Mouse (Mus musculus): ENCODE measurements around the gene Olfr1423.
"Not testable (repeated sequence)": the region's sequence is repeated elsewhere in the genome, so short reads cannot be mapped to it uniquely, and the experiment has no call there.

Olfr1423 gene

GRCm38 (mm10) chr19:12041217-12041616, at the start of gene Olfr1423:
Olfr1423 (minus strand) TSS chr19:12041317.
- no peak for DNase-seq (ENCODE audit: low read depth, low spot score)

GRCm38 (mm10) chr19:12077631-12078030, 36.5 kb upstream of the Olfr1423 start, which contains the start of gene Olfr1425:
Olfr1425 (minus strand) TSS chr19:12077731.
- not testable (repeated sequence) for DNase-seq (ENCODE audit: low read depth, low spot score)

GRCm38 (mm10) chr19:12069546-12069945, 28.4 kb upstream of the Olfr1423 start:
- not testable (repeated sequence) for DNase-seq (ENCODE audit: low read depth, low spot score)

- DNase-seq (ENCODE audit: low read depth, low spot score) = not testable (repeated sequence)
These were observed 26.7 kb upstream of the Olfr1423 start for GRCm38 (mm10) chr19:12067806-12068205.

- DNase-seq (ENCODE audit: low read depth, low spot score) = not testable (repeated sequence)
These were observed 21.5 kb upstream of the Olfr1423 start, which contains the start of gene Olfr1424 for GRCm38 (mm10) chr19:12062582-12062981. Olfr1424 (minus strand) TSS chr19:12062682.

GRCm38 (mm10) chr19:12043163-12043562, 2.0 kb upstream of the Olfr1423 start:
- no peak for DNase-seq (ENCODE audit: low read depth, low spot score)

GRCm38 (mm10) chr19:12037727-12038126, 3.4 kb downstream of the Olfr1423 start:
- DNase-seq (ENCODE audit: low read depth, low spot score) = no peak

- no peak for DNase-seq (ENCODE audit: low read depth, low spot score)
These were observed 14.5 kb downstream of the Olfr1423 start for GRCm38 (mm10) chr19:12026606-12027005.

- DNase-seq (ENCODE audit: low read depth, low spot score) = no peak
These were observed 15.8 kb downstream of the Olfr1423 start for GRCm38 (mm10) chr19:12025333-12025732.

- DNase-seq (ENCODE audit: low read depth, low spot score) = no peak
These were observed 17.0 kb downstream of the Olfr1423 start for GRCm38 (mm10) chr19:12024149-12024548.

- no peak for DNase-seq (ENCODE audit: low read depth, low spot score)
These were observed 24.9 kb downstream of the Olfr1423 start for GRCm38 (mm10) chr19:12016192-12016591.

GRCm38 (mm10) chr19:12015708-12016107, 25.4 kb downstream of the Olfr1423 start:
- no peak for DNase-seq (ENCODE audit: low read depth, low spot score)

- DNase-seq (ENCODE audit: low read depth, low spot score) = peak; percentile 34
These were observed 27.9 kb downstream of the Olfr1423 start for GRCm38 (mm10) chr19:12013228-12013627.

GRCm38 (mm10) chr19:12012615-12013014, 28.5 kb downstream of the Olfr1423 start:
- no peak for DNase-seq (ENCODE audit: low read depth, low spot score)

- peak; percentile 96 for DNase-seq (ENCODE audit: low read depth, low spot score)
These were observed 29.3 kb downstream of the Olfr1423 start for GRCm38 (mm10) chr19:12011560-12012556.

- peak; percentile 97 for DNase-seq (ENCODE audit: low read depth, low spot score)
These were observed 30.1 kb downstream of the Olfr1423 start for GRCm38 (mm10) chr19:12010916-12011559.

- peak; percentile 68 for DNase-seq (ENCODE audit: low read depth, low spot score)
These were observed 30.8 kb downstream of the Olfr1423 start for GRCm38 (mm10) chr19:12010281-12010771.

GRCm38 (mm10) chr19:12009501-12010280, 31.4 kb downstream of the Olfr1423 start:
- peak; percentile 90 for DNase-seq (ENCODE audit: low read depth, low spot score)

- peak; percentile 38 for DNase-seq (ENCODE audit: low read depth, low spot score)
These were observed 32.4 kb downstream of the Olfr1423 start for GRCm38 (mm10) chr19:12008410-12009380.

Measured in forelimb bud, embryonic 11.5 days (tissue).